Mouse (Mus musculus) brain, embryonic 14.5 days (tissue): ENCODE data around the gene Pitpnm1.

ENCODE experiments used
- CTCF ChIP-seq: fragments of 200-500 bp; IDR thresholded peaks from 2 replicates; pipeline ENCODE4 v1.5.1; 2012; ENCODE audit warnings: inconsistent platforms, mild to moderate bottlenecking, moderate library complexity, borderline replicate concordance; ENCODE audit not compliant: insufficient read depth, insufficient read length; ENCODE audit errors: extremely low read depth
- POLR2A ChIP-seq: fragments of 200-500 bp; IDR thresholded peaks from 2 replicates; pipeline ENCODE4 v1.6.1; 2012; ENCODE audit warnings: mild to moderate bottlenecking, inconsistent platforms, borderline replicate concordance; ENCODE audit not compliant: poor library complexity, insufficient read depth, insufficient read length, severe bottlenecking; ENCODE audit errors: extremely low read depth

GRCm38 (mm10) chr19:4153232-4153654 lies 53.4 kb downstream of the Pitpnm1 start, which contains the start of gene Ptprcap:
- TF ChIP-seq POLR2A, result no peak
- no peak for TF ChIP-seq CTCF
